In genomic region chr16:18451486-18452181, GRCm38 (mm10) we compare ENCODE assay signal across 10 mouse cellular contexts. TPM values are rescaled to one million over a fixed set of nuclear protein-coding genes. Genes with fewer than 3 reads are reported as not detected.
DNase-seq lines count a peak whose midpoint lies in the region; ATAC-seq and TF ChIP-seq lines count a peak whose summit lies in the region.
"Had no signal": no experiment of that assay in that cellular context is flagged by ENCODE, and none has a peak within 500 bp of the region (broad histone marks: within the 10 kb centered on the region; RNA-seq: fewer than 3 reads in every experiment).

No protein-coding gene starts in this region.

- 0 out of 2 replicates have a peak overlapping the region, but pooled peaks have one; percentile 1 for H3K9ac ChIP-seq in hindbrain, embryonic 13.5 days
- H3K9ac ChIP-seq in hindbrain, postnatal 0 days (replicated peaks; ENCODE audit: low read length) = no peak overlapping the region
- no peak overlapping the region for H3K9ac ChIP-seq in embryonic facial prominence, embryonic 14.5 days (ENCODE audit: low read depth, low read length)
- H3K9ac ChIP-seq: liver, embryonic 13.5 days had no signal

- ATAC-seq in hindbrain, embryonic 13.5 days (ENCODE audit: low FRiP score) = no peak
- ATAC-seq in hindbrain, postnatal 0 days = no peak
- peak; percentile 53; the same call in 1 of the 2 replicates for ATAC-seq in embryonic facial prominence, embryonic 14.5 days (ENCODE audit: low read depth)

- 65% methylated on average over 9 of the region's 9 CpGs for WGBS in hindbrain, embryonic 13.5 days
- 55% methylated on average over 9 of the region's 9 CpGs for WGBS in hindbrain, postnatal 0 days
- WGBS in embryonic facial prominence, embryonic 14.5 days = 32% methylated on average over 9 of the region's 9 CpGs

- intact Hi-C loops in left cerebral cortex, postnatal 25 days (cut with DNase I) = loop anchor here (2.0 kb wide), 1 partner anchor 47 kb away; the partner anchor contains the start of genes Gnb1l and Rtl10

- no peak overlapping the region for H3K27ac ChIP-seq in hindbrain, embryonic 13.5 days
- H3K27ac ChIP-seq in hindbrain, postnatal 0 days = no peak overlapping the region
- no peak overlapping the region for H3K27ac ChIP-seq in embryonic facial prominence, embryonic 14.5 days (replicated peaks; ENCODE audit: low read depth, low read length)
- H3K27ac ChIP-seq: liver, embryonic 13.5 days had no signal

- no peaks in the 10 kb centered on the region for H3K9me3 ChIP-seq in hindbrain, embryonic 13.5 days
- H3K9me3 ChIP-seq in hindbrain, postnatal 0 days (ENCODE audit: low read length) = no peaks in the 10 kb centered on the region
- no peaks in the 10 kb centered on the region for H3K9me3 ChIP-seq in embryonic facial prominence, embryonic 14.5 days (ENCODE audit: control insufficient read depth, low read length)
- H3K9me3 ChIP-seq: G1E; liver, embryonic 13.5 days had no signal

- 0 out of 2 replicates have a peak, but pooled peaks cover 5% of the 10 kb centered on the region for H3K4me1 ChIP-seq in hindbrain, embryonic 13.5 days (replicated peaks)
- 0 out of 2 replicates have a peak, but pooled peaks cover 4% of the 10 kb centered on the region for H3K4me1 ChIP-seq in hindbrain, postnatal 0 days (ENCODE audit: insufficient read depth, low read length)
- H3K4me1 ChIP-seq in embryonic facial prominence, embryonic 14.5 days (ENCODE audit: control insufficient read depth, insufficient read depth, low read length) = peaks cover 7% of the 10 kb centered on the region

- H3K4me2 ChIP-seq in hindbrain, embryonic 13.5 days = no peak overlapping the region
- no peak overlapping the region for H3K4me2 ChIP-seq in hindbrain, postnatal 0 days (ENCODE audit: low read depth, low read length)
- H3K4me2 ChIP-seq in embryonic facial prominence, embryonic 14.5 days (ENCODE audit: low read depth, low read length) = no peak overlapping the region
- H3K4me2 ChIP-seq: liver, embryonic 13.5 days had no signal

- TF ChIP-seq CTCF in hindbrain, postnatal 0 days (IDR thresholded peaks at IDR 0.05; ENCODE audit: low read depth) = no peak

- H3K4me3 ChIP-seq in hindbrain, embryonic 13.5 days = no peak overlapping the region
- no peak overlapping the region for H3K4me3 ChIP-seq in hindbrain, postnatal 0 days (ENCODE audit: low read length)
- H3K4me3 ChIP-seq in embryonic facial prominence, embryonic 14.5 days (ENCODE audit: low read depth, low read length) = no peak overlapping the region
- H3K4me3 ChIP-seq: liver, embryonic 13.5 days had no signal

- peaks cover 11% of the 10 kb centered on the region; the same call in 1 of the 2 replicates for H3K36me3 ChIP-seq in hindbrain, embryonic 13.5 days
- H3K36me3 ChIP-seq in hindbrain, postnatal 0 days (ENCODE audit: insufficient read depth, low read length) = no peaks in the 10 kb centered on the region; the same call in 1 of the 2 replicates
- H3K36me3 ChIP-seq in embryonic facial prominence, embryonic 14.5 days (ENCODE audit: control insufficient read depth, insufficient read depth, low read length) = peaks cover under 1% of the 10 kb centered on the region; the same call in 1 of the 2 replicates

- H3K27me3 ChIP-seq in hindbrain, embryonic 13.5 days = peaks cover 15% of the 10 kb centered on the region; the same call in 1 of the 2 replicates
- H3K27me3 ChIP-seq in hindbrain, postnatal 0 days (ENCODE audit: insufficient read depth, low read length) = no peaks in the 10 kb centered on the region
- H3K27me3 ChIP-seq in embryonic facial prominence, embryonic 14.5 days (replicated peaks; ENCODE audit: control insufficient read depth, insufficient read depth, low read length) = no peaks in the 10 kb centered on the region
- H3K27me3 ChIP-seq: liver, embryonic 13.5 days had no signal

- DNase-seq in hindbrain, postnatal 0 days (ENCODE audit: low spot score) = no peak
- DNase-seq in brain, adult 2 months (ENCODE audit: low read depth, low spot score) = peak; percentile 87
- peak; percentile 43 for DNase-seq in embryonic facial prominence, embryonic 14.5 days (ENCODE audit: low spot score)
- DNase-seq in left cerebral cortex, postnatal 25 days (ENCODE audit: low spot score in 2 of 2) = peak; percentile 68 to 89
- DNase-seq in spleen, adult 12 weeks (ENCODE audit: low spot score) = no peak
- DNase-seq in thymus, postnatal 14 days = no peak
- DNase-seq in thymus, postnatal 0 days (ENCODE audit: low spot score) = no peak
- DNase-seq: liver, embryonic 13.5 days had no signal

RNA-seq across cellular contexts. Expression of gene Comt, which starts 25.0 kb away (rescaled TPM):
- 85.9 and 88.5 TPM in 2 replicates for polyA plus RNA-seq in hindbrain, embryonic 13.5 days (2015; fragmentation: Nextera tagmentation; extraction: Ambion mirVana)
- total RNA-seq in hindbrain, postnatal 0 days (2014; rRNA removed) = 82.8 and 88.9 TPM in 2 replicates
- polyA plus RNA-seq in hindbrain, postnatal 0 days (2015; fragmentation: Nextera tagmentation; extraction: Ambion mirVana) = 94.3 and 102 TPM in 2 replicates
- 85.4 and 86.4 TPM in 2 replicates for polyA plus RNA-seq in embryonic facial prominence, embryonic 14.5 days (2014; fragmentation: Nextera tagmentation; extraction: Ambion mirVana)
- 10 to 100 TPM; 91.5 to 92.9 TPM for total RNA-seq in left cerebral cortex, postnatal 25 days (2021)
- 73.8 and 83.6 TPM in 2 replicates for polyA plus RNA-seq in thymus, postnatal 0 days (2015; fragmentation: Nextera tagmentation; extraction: Ambion mirVana)

RNA-seq across cellular contexts. Expression of gene Txnrd2, which starts 25.4 kb away (rescaled TPM):
- polyA plus RNA-seq in hindbrain, embryonic 13.5 days (2015; fragmentation: Nextera tagmentation; extraction: Ambion mirVana) = 26.1 and 27.0 TPM in 2 replicates
- total RNA-seq in hindbrain, postnatal 0 days (2014; rRNA removed) = 17.9 and 23.1 TPM in 2 replicates
- polyA plus RNA-seq in hindbrain, postnatal 0 days (2015; fragmentation: Nextera tagmentation; extraction: Ambion mirVana) = 37.6 and 41.8 TPM in 2 replicates
- 14.7 TPM in 2 replicates for polyA plus RNA-seq in embryonic facial prominence, embryonic 14.5 days (2014; fragmentation: Nextera tagmentation; extraction: Ambion mirVana)
- 10 to 100 TPM; 24.6 to 25.3 TPM for total RNA-seq in left cerebral cortex, postnatal 25 days (2021)
- 11.3 and 12.3 TPM in 2 replicates for polyA plus RNA-seq in thymus, postnatal 0 days (2015; fragmentation: Nextera tagmentation; extraction: Ambion mirVana)

RNA-seq across cellular contexts. Expression of gene Gnb1l, which starts 46.9 kb away (rescaled TPM):
- 13.7 and 15.8 TPM in 2 replicates for polyA plus RNA-seq in hindbrain, embryonic 13.5 days (2015; fragmentation: Nextera tagmentation; extraction: Ambion mirVana)
- 9.6 and 10.5 TPM in 2 replicates for total RNA-seq in hindbrain, postnatal 0 days (2014; rRNA removed)
- 16.9 and 18.0 TPM in 2 replicates for polyA plus RNA-seq in hindbrain, postnatal 0 days (2015; fragmentation: Nextera tagmentation; extraction: Ambion mirVana)
- polyA plus RNA-seq in embryonic facial prominence, embryonic 14.5 days (2014; fragmentation: Nextera tagmentation; extraction: Ambion mirVana) = 16.5 and 17.8 TPM in 2 replicates
- 1 to 10 TPM; 6.0 to 6.7 TPM for total RNA-seq in left cerebral cortex, postnatal 25 days (2021)
- polyA plus RNA-seq in thymus, postnatal 0 days (2015; fragmentation: Nextera tagmentation; extraction: Ambion mirVana) = 34.2 and 35.2 TPM in 2 replicates

RNA-seq across cellular contexts. Expression of gene Rtl10, which starts 47.1 kb away (rescaled TPM):
- polyA plus RNA-seq in hindbrain, embryonic 13.5 days (2015; fragmentation: Nextera tagmentation; extraction: Ambion mirVana) = 4.8 and 4.9 TPM in 2 replicates
- 11.0 and 12.4 TPM in 2 replicates for total RNA-seq in hindbrain, postnatal 0 days (2014; rRNA removed)
- 2.5 and 2.7 TPM in 2 replicates for polyA plus RNA-seq in hindbrain, postnatal 0 days (2015; fragmentation: Nextera tagmentation; extraction: Ambion mirVana)
- 3.2 and 3.8 TPM in 2 replicates for polyA plus RNA-seq in embryonic facial prominence, embryonic 14.5 days (2014; fragmentation: Nextera tagmentation; extraction: Ambion mirVana)
- total RNA-seq in left cerebral cortex, postnatal 25 days (2021) = 1 to 10 TPM; 7.4 to 7.6 TPM
- 4.6 and 5.6 TPM in 2 replicates for polyA plus RNA-seq in thymus, postnatal 0 days (2015; fragmentation: Nextera tagmentation; extraction: Ambion mirVana)

Comparison
In these comparisons a context has a peak if more than half of its experiments do, and no peak if none do; other contexts are left out.
1. DNase-seq: peak in brain, adult 2 months (single experiment), embryonic facial prominence, embryonic 14.5 days (single experiment) and left cerebral cortex, postnatal 25 days (2 of 2); none in hindbrain, postnatal 0 days (single experiment), spleen, adult 12 weeks (single experiment), thymus, postnatal 14 days (single experiment) and thymus, postnatal 0 days (single experiment).